Mouse (Mus musculus): ENCODE data around the gene Miga1.

Gene Miga1

DNA sequence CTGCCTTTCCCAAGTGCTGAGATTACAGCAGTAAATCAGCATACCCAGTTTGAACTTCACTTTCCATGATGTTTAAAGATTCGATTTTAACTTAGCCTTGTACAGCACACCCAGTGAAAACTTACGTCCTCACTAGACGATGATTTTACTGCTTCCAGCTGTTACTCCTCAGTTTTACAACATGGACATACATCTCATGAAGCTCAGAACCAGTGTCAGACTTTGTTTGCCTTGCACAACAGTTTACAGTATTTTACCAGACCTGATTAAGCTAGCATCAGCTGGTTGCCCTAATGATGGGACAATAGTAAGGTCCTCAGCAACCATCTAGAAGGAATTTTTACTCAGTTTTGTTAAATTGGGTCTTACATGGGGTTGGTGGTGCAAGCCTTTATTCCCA is 99.1 kb downstream of the Miga1 start:
- no peak for DNase-seq

DNA sequence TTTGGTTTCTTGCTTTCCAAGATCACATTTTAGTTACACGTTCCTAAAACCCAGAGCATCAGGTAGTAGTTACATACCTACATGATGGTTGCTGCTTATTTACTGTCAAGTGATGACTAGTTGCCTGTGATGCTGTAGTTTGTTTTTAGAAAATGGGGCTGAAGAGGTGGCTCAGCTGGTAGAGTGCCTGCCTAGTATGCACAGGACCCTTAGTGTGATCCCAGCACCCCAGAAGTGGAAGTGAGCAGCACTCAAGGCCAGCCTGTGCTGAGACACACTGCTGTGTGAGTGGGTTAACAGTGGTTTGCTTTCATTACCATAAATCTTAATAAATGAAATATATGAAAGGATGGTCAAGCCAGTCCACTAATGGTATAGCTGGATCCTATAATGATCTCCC is 100.6 kb downstream of the Miga1 start:
- no peak for DNase-seq

DNA sequence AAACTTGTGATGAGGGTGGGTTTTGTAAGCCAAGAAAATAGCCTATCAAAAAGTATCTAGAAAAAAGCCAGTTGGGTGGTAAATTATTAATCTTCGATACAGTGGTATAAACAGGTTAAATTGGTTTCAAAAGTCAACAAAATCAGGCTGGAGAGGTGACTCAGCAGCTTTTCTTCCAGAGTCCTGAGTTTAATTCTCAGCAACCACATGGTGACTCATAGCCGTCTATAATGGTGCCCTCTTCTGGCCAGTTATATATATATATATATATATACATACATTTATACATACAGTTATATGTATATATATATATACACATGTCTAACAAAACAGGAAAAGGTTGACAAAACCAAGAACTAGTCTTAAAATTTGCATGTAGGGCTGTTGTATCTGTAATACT is 101.4 kb downstream of the Miga1 start:
- no peak for DNase-seq

DNA sequence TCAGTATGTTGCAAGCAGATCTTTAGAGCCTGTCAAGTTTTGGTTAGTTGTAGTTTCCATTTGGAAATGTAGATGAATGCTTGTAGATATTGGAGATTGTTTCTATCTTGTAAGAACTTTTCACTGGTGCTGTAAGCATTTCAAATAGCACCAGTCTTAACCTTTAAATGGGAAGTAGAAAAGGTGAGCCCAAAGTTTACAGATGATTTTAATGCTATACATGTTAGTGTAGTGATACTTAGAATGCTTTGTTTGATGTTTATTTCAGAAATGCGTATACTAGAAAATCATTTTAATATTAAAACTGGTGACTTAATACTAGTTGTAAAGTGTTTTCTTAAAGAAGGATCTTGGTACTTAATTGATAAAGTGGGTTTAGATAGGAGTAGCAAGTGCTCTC is 104.4 kb downstream of the Miga1 start:
- no peak for DNase-seq

DNA sequence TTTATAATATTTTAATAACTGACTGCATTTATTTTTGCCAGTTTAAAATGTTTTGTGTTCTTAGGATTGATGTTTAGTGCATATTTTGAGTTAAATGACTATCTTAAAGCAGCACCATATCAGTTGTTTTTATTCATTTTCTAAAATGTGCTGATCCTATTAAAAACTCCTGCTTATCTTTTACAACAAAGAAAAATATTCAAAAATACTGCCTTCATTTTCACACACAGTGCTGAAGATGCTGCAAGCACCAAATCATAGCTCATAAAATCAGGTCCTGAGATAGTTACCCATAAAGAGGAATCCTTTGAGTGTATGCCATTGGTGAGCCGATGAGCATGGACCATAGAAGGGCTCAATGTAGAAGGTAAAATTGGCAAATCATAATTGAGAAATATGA is 105.0 kb downstream of the Miga1 start:
- DNase-seq = no peak

DNA sequence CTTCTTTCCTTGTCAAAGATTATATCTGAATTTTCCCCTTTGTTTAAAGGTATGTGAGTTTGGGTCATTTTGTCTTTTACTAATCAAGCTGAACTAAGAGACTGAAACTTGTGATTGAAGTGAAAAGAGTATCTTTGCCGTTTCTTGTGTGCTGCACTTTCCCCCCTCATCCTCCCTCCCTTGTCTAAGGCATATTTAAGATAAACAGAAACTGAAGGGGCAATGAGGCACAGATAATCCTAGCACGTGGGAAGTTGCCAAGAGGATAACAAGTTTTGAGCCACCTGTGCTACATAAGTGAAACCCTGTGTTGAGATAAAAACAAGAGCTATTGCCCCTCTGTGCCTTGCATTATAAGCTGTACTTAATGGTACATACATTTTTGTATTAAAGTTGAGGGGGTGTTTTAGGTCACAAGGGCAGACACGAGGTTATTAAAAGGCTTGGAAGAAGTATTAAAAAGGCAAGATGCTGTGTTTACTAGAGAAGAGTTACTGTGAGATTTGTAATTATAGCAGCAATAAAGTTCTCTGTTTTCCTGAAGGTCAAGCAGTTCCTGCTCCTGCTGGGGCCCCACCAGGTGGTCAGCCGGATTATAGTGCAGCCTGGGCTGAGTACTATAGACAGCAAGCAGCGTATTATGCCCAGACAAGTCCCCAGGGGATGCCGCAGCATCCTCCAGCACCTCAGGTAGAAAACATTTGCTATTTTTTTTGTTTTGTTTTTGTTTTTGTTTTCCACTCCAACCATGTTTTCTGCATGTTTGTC is 108.7 kb downstream of the Miga1 start:
- no peak for DNase-seq

DNA sequence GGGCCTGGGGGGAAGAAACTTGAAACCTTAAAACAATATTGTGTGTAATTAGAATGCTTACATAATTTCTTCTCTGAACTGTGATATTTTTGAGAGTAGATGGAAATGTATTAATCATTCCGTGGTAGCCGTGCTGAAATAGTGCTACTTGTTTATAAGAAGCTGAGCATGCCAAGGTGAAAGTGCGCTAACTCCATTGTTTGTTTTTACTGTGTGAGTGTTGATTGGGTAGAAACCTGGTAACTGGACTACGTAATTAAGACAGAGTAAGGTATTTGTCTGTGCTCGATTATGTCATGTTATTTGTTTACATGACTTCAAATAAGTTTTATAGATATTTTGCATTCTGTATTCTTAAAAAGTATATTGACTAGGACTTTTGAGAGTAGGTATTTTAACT is 110.9 kb downstream of the Miga1 start:
- DNase-seq = no peak

DNA sequence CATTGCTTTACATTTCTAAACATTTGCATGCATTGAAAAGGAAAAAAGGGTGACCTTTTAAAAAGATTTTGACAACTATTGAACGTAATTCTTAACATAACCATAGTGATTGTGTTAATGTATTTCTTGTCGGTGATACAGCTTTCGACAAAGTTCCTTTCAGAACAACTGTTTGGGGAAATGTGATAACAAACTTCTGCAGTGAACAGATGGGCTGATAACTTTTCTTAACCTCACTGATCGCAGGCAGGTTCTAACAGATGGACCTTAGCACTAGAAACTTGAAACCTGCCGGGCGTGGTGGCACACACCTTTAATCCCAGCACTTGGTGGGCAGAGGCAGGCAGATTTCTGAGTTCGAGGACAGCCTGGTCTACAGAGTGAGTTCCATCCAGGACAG is 111.4 kb downstream of the Miga1 start:
- no peak for DNase-seq

DNA sequence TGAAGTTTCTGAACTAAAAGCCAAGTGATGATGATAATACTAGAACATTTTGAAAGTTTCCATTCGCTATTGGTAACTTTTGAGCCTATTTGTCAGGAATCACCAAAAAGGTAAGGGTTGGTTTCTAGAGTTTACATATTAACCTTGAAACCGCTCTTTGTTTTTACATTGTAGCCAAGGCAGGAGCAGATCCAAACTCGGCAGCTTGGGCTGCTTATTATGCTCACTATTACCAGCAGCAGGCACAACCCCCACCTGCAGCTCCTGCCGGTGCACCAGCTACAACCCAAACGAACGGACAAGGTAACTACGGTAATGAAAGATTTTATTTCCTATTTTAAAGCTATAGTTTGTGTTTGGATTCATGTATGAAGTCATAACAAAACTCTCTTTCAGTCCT is 114.3 kb downstream of the Miga1 start:
- DNase-seq = no peak

DNA sequence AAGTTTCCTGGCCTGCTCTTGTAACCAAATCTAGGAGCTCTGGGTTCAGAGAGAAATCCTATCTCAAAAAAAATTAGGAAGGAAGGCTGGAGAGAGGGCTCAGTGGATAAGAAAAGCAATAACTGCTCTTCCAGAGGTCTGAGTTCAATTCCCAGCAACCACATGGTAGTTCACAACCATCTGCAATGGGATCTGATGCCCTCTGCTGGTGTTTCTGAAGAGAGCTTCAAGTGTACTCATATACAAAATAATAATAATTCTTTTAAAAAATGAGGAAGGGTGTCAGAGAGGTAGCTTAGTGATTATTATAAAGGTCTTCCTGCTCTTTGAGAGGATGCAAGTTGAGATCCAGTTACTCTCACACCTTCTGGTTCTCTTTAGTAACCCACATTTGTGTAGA is 115.3 kb downstream of the Miga1 start:
- no peak for DNase-seq
